Mouse (Mus musculus) ES-CJ7 (cell line): ENCODE measurements around the gene Lrwd1.
"Not testable (repeated sequence)": the region's sequence is repeated elsewhere in the genome, so short reads cannot be mapped to it uniquely, and the experiment has no call there.

Experiments
- DNase-seq: peaks from one replicate; pipeline ENCODE4 v3.0.0; 2011; ENCODE audit warnings: low read depth, low spot score

Lrwd1 gene

DNA sequence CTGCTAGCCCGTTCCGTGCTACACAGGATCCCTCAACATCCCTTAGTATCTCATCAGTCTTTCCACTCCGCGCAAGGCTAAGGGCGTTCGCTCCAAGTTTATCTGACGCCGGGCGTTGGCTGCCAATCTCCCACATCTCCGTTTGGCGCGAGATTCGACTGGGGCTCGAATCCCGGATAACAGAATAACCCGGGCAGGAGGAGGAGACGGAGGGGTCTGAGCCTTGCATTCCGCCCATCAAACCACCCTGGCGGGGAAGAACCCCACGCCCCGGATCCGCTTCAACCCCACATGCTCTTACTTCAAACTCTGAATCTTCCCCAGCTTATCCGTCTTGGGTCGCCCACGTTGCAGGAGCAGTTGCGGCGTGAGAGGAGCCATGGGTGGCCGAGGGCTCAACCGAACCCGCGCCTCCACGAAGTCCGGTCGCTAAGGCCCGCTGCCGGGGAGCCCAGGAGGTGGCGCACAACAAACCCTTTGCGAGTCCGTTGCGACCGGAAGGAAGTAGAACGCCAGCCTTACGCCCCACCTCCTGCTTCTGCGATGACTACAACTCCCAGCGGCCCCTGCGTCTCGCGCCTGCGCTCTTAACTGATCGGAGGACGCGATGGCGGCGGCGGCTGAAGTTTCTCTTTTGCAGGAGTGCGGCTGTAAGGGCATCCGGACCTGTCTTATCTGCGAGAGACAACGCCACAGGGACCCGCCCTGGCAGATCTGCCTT, at the start of gene Lrwd1, which contains the start of gene Alkbh4:
Gene Lrwd1, minus strand, starts transcription at position 504 of the 721 bp plus-strand sequence.
Gene Alkbh4, plus strand, starts transcription at position 576 of the 721 bp plus-strand sequence.
- DNase-seq: peak; percentile 98

DNA sequence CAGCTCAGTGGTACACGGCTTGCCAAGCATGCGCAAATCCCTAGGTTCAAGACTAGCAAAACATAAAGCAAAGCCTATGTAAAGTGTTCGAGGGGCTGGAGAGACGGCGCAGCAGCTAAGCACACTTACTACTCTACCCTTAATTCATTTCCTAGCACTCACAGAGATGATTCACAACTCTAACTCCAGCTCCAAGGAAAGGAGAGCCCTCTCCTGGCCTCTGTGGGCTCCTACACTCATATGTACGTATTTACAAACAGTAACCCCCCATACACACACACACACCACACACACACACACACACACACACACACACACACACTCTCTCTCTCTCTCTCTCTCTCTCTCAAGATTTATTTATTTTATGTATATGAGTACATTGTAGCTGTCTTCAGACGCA, 47.9 kb upstream of the Lrwd1 start:
- DNase-seq: no peak

DNA sequence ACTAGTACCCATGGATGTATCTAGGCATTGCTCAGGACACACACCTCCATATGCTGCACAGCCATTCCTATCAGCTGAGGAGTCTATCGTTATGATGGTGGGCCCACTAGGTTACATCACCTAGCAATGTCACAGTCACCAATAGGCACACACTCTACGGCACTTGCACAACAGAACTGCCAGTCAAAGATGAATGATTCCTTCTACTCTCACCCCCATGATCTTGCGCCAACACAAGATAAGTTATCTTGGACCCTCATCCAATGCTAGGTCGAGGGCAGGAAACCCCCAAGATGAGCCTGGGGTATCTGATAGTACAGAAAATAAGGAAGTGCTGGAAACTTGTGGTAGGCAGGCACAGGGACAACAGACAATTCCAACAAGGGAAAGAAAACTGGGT, 47.0 kb upstream of the Lrwd1 start:
- DNase-seq: no peak

- DNase-seq: no peak
Measured at GRCm38 (mm10) chr5:136182049-136182448, 46.2 kb upstream of the Lrwd1 start.

- no peak for DNase-seq
Measured at GRCm38 (mm10) chr5:136181197-136181596, 45.3 kb upstream of the Lrwd1 start.

- peak; percentile 57 for DNase-seq
Measured at GRCm38 (mm10) chr5:136179594-136179993, 43.7 kb upstream of the Lrwd1 start.

GRCm38 (mm10) chr5:136173606-136174463, 38.0 kb upstream of the Lrwd1 start:
- no peak for DNase-seq

GRCm38 (mm10) chr5:136172939-136173338, 37.1 kb upstream of the Lrwd1 start:
- DNase-seq: no peak

DNA sequence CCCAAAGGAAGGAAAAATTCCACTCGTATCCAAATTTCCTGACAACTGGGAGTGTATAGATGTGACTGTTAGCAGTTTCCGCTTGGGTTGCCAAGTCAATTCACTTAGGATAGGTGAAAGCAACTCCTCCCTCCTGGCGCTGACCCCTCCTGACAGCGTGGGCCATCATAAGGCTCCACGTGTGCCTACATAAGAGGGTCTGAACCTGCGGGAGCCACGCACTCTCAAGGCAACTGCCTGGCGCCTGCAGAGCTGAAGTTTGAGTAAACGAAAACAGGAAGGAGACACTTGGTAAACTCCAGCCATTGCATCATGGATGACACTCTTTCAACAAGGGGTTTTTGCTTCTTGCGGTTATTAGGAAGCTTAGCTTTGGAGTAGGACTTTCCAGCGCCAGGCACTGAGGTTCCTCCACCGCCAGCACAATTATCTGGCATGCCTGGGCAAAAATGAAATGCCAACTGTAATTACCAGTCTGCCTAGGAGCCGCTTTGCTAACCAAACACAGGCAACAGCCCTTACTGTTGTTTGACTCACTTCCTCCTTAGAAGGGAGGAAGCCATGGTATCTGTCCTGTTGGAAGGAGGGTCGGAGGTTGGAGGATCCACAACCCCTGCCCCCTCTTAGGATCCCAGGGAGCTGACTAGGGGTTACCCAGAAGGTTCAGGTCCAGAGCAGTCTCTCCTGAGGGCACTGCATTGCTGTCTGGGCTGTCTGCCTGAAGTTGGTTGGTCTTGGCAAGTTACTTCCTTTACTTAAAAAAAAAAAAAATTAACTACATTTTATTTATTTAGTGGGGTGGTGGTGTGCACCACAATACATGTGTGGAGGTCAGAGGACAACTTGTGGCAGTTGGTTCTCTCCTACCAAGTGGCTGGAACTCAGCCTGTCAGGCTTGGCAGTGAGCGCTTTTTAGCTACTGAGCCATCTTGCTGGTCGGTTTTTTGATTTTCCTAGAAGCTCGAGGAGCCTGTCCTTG, 35.8 kb upstream of the Lrwd1 start:
- peak; percentile 19 for DNase-seq

GRCm38 (mm10) chr5:136170512-136171362, 34.9 kb upstream of the Lrwd1 start, which contains the start of gene Orai2:
Gene Orai2 (minus strand): TSS chr5:136170713.
- DNase-seq: peak; percentile 50

DNA sequence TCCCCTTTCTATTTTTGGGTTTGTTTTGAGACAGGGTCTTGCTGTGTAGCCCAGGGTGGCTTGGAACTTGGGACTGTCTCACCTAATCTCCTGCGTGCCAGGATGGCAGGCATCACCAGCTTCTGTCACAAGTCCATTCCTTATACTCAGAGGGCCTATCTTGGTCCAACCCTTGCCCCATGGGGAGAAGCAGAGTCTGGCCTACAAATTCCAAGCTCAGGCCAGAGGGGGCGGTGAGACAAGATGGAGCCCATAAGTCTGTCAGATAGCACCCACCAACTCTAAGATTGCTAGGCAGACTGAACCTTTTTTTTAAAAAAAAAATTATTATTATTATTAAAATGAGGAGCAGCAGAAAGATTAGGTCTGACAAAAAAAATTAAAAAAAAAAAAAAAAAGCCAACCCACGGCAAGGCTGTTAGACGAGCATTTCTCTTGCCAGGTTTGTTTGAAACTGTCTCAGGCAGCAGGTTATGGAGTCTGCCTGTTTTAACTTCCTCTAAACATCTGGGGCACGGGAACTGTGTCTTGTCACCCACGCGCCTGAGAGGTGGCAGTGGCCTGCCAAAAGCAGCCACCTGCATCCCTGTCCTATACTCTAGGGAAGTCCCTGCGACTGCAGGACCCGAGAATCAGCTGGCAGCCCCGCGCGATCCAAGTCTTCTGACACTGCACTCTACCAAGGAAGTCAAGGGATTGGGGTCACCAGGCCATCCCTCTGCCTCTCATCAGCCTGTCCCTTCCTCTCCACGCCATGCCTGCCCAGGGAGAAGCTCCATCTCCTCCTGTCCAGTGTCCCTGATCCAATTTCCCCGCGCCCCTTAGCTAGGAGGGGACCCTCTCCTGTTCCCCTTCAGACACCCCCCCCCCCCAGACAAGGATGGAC, 34.0 kb upstream of the Lrwd1 start:
- no peak for DNase-seq

DNA sequence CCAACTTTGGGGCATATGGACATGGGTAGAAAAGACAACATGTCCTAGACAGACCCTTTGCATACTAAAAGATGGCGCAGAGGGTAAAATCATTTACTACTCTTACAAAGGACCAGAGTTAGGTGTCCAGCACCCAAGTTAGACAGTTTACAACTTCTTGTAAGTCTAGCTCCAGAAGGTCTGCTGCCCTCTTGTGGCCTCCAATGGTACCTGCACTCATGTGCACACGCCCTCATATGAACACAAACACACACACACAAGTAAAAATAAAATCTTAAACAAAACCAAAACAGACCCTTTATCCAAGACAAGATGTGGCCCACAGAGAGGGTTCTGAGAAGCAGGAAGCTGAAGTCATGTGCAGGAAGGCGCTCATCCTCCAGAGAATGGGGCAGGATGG, 32.2 kb upstream of the Lrwd1 start:
- peak; percentile 41 for DNase-seq

DNA sequence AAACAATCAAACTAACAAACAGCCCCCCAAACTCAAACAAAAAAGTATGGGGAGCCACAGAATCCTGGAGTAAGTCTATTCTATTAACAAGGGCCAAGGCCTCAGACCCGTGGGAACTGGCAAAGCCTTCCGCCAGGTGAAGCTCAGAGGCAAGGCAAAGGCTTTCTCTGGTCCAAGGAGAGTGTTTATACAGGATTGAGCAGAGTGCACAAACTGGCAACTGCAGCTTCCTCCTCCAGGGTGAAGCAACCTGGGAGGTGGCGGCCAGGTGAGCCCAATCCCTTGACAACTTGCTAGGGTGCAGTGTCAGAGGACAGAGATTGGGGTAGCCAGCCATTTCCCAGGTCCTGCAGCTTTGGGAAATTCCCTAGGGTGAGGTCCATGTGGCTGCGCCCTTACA, 31.4 kb upstream of the Lrwd1 start:
- no peak for DNase-seq

GRCm38 (mm10) chr5:136165246-136165645, 29.4 kb upstream of the Lrwd1 start:
- DNase-seq: no peak

DNA sequence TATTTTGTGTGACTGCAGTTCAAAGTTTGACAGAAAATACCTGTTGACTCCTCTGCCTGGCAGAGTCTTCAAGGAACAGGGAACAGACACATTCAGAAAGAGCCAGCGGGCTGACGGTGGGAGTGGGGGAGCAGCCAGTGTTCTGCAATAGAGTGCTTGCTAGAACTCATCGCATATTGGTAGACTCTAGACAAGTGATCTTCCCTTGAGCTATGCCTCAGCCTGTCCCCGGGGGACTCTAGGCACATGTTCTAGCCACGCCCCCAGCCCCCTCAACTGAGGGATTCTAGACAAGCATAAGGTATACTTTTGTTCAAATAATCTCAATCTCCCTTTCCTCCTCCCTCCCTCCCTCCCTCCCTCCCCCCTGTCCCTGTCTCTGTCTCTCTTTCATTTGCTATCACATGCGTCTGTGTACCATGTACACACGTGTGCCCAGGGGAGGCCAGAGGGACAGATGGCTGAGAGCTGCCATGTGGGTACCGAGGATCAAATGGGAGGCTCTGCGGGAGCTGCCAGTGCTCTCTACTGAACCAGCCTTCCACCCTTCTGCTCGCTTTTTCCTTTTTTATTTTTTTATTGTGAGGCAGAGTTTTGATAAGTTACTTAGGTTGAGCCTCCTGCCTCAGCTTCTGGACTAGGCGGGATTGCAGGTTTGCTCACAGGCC, 28.1 kb upstream of the Lrwd1 start:
- DNase-seq: no peak

DNA sequence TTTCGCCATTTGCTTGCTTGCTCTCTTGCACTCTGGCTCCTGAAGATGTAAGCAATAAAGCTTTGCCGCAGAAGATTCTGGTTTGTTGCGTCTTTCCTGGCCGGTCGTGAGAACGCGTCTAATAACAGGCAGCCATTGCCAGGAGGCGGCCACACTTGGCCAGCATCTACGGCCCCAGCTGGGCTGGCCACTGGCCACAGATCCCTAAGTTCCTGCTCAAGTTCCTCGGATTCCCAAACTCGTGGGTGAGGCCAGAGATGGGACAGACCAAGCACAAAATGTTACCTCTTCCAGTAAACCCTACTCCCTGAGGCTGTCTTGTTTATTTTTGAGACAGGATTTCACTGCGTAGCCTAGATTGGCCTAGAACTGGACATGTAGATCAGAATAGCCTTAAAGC, 24.2 kb upstream of the Lrwd1 start:
- not testable (repeated sequence) for DNase-seq

DNA sequence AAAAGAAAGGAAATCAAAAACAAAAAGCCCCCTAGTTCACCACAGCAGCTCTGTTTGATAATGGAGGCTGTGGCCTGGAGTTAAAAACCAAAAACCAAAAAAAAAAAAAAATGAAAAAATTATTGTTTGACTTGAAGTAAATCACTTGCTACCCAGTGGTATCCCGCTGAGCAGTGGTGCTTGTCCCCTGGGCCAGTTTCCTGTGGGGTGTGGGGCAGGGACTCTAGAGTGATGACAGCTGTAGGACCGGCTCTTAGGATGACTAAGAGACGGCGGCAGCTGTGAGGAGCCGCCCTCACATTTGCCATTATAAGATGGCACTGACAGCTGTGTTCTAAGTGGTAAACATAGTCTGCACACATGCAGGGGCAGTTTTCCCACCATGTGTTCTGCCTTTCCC, 19.5 kb upstream of the Lrwd1 start:
- DNase-seq: no peak

DNA sequence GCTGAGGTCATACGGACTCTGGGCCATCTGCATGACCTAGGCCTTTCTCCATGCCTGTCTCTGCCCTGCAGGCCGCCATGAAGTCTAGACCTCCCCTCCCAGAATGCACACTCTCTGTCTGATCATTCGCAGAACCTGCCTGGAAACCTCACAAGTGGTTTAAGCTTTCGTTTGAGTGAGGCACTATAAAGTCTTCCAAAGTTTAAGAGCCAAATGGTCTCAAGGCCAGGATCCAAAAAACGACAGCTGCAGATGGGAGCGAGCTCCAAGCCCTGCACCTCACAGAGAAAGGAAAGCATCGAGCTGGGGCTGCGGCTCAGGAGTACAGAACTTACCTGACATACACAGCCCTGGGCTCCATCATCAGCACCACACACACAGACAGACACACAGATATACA, 16.5 kb upstream of the Lrwd1 start:
- DNase-seq: no peak

- not testable (repeated sequence) for DNase-seq
Measured at GRCm38 (mm10) chr5:136149134-136149576, 13.3 kb upstream of the Lrwd1 start.
